Mouse (Mus musculus): ENCODE results near the gene Dhrs4. TPM values are rescaled to one million over a fixed set of nuclear protein-coding genes. Genes with fewer than 3 reads are reported as not detected.

The Dhrs4 gene
- polyA plus RNA-seq, 1 experiment from 2014 or later, result 121 TPM

DNA sequence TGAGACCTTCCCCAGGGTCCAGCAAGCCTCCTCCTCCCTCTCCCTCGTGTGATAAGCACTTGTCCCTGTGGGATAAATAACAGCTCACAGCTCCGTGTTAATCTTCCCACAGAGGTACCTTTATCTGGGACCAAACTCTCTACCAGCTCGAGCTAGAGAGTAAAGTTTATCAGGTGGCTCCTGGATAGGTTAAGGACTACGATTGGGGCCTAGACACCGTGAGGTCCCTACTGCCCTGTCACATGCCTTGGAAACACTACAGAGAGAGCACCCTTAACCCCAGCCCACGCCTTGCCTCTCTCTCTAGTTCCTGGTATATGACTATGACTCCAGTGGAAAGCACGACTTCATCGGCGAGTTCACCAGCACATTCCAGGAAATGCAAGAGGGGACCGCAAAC lies 35.4 kb downstream of the Dhrs4 start:
- H3K9me3 ChIP-seq, result no peaks in the 10 kb centered on the region
- H3K4me1 ChIP-seq, result no peaks in the 10 kb centered on the region
- H3K9ac ChIP-seq, result no peak overlapping the region
- H3K27ac ChIP-seq, result no peak overlapping the region
- no peak overlapping the region for H3K4me3 ChIP-seq (replicated peaks)
- WGBS, result 50% methylated on average over 10 of the region's 10 CpGs
- no peak overlapping the region for H3K4me2 ChIP-seq
- no peaks in the 10 kb centered on the region for H3K36me3 ChIP-seq
- peaks cover 5% of the 10 kb centered on the region; the same call in 1 of the 2 replicates for H3K27me3 ChIP-seq (replicated peaks)
- no peak for ATAC-seq (ENCODE audit: insufficient read depth, low FRiP score, low read depth)

DNA sequence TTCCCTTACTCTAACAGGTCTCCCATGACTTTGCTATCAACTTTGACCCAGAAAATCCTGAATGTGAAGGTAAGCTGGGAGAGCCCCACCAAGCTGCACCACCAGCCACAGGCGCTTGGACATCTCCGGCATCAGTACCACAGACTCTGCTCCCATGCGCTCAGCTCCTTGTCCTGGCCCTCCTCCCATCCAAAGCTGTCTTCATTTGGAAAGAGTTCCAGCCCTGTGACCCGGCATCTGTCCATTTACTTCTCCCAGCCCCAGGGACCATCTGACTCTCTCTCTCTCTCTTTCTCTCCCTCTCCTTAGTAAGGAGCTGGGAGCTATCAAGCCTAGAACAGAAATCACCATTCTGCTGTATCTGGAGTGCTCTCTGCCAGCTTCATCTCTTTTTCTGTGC lies 37.3 kb downstream of the Dhrs4 start:
- Histone ChIP-seq H3K27ac (no peak overlapping the region), H3K9me3 (no peaks in the 10 kb centered on the region), H3K4me3 (replicated peaks) (no peak overlapping the region), H3K27me3 (replicated peaks) (peaks cover 20% of the 10 kb centered on the region), H3K4me1 (0 out of 2 replicates have a peak, but pooled peaks cover 7% of the 10 kb centered on the region), H3K36me3 (no peaks in the 10 kb centered on the region), H3K4me2 (no peak overlapping the region), H3K9ac (no peak overlapping the region)
- no peak for ATAC-seq (ENCODE audit: insufficient read depth, low FRiP score, low read depth)
- 86% methylated on average over 4 of the region's 4 CpGs for WGBS

DNA sequence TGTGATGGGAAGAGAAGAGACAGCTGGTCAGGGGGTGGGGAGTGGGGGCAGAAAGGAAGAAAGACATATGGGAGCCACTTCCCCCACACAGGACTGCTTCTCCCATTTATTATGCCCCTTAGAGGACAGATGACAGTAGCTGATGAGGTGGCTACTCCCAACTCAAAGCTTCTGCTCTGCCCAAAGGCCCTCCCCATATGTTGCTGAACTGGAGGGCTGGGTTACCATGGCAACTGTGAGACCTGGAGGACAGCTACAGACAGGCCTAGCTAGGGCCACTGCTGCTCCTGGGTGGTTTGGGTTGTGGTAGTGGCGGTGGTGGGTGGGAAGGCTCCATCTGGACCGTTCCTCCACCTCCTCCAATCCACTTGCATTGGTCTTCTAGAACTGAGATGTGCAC lies 40.3 kb downstream of the Dhrs4 start:
- H3K9me3 ChIP-seq, result no peaks in the 10 kb centered on the region
- peaks cover 43% of the 10 kb centered on the region for H3K27me3 ChIP-seq (replicated peaks)
- no peaks in the 10 kb centered on the region for H3K36me3 ChIP-seq
- no peak overlapping the region for H3K9ac ChIP-seq
- ATAC-seq (ENCODE audit: insufficient read depth, low FRiP score, low read depth), result no peak
- no peak overlapping the region for H3K27ac ChIP-seq
- H3K4me2 ChIP-seq, result no peak overlapping the region
- WGBS, result 56% methylated on average over 2 of the region's 2 CpGs
- 0 out of 2 replicates have a peak, but pooled peaks cover 9% of the 10 kb centered on the region for H3K4me1 ChIP-seq
- no peak overlapping the region for H3K4me3 ChIP-seq (replicated peaks)

DNA sequence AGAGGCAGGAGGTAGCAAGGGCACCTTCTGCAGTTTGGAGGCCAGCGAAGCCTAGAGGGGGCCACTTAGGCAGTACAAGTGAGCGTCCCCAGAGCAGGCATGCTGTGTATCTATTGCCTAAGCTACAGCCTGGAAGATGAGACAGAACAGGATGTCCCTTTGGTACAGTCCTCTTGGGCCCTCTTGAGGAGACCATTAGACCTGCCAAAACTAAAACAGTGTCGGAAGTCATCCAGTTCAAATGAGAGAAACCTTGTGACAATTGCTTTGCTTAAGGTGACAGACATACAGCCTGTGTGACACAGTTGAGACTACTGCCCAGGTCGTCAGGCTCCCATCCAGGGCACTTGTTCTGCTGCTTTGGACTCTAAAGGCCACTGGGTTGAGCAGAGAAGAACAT lies 41.0 kb downstream of the Dhrs4 start:
- Histone ChIP-seq H3K36me3 (no peaks in the 10 kb centered on the region), H3K4me3 (replicated peaks) (no peak overlapping the region), H3K27ac (no peak overlapping the region), H3K9me3 (no peaks in the 10 kb centered on the region), H3K27me3 (replicated peaks) (peaks cover 44% of the 10 kb centered on the region), H3K4me2 (no peak overlapping the region), H3K9ac (no peak overlapping the region), H3K4me1 (0 out of 2 replicates have a peak, but pooled peaks cover 9% of the 10 kb centered on the region)
- 64% methylated on average over 4 of the region's 4 CpGs for WGBS
- ATAC-seq (ENCODE audit: insufficient read depth, low FRiP score, low read depth), result no peak

DNA sequence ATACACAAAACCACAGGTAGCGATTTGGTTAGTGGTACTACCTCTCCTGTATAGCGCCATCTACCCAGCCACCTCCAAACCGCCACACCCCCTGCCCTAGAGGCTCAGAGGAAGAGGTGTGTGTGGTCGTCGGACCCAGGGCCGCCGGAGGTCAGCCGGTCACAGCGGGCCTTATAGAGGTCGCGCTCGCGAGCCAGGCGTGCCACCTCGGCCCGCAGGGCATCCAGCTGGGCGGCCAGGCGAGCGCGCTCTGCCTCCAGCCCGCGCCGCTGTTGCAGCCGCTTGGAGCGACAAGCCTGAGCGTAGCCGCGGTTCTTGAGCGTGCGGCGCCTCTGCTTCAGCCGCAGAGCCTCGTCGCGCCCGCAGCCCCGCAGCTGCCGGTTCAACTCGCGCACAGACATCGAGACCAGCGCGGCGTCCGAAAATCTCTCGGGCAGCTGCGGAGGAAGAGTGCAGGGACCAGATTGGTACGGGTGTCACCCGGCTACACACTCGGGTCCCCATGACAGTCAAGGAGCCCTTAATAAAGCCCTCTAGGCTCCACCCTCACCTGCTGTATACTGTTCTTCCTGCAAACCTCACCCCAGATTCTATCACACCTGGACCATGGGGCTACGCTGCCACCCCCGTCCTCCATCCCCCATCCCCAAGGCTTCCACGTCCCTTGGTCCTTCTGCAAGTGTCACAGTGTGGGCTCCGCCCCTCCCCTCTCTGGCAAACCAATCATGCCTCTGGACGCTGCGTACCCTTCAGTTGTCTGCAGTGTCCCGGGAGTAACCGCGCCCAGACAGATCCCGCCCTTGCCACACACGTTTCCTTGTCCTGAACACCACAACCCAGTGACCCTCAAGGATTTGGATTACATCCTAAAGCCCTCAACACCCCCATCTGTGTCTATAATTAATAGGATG lies 42.1 kb downstream of the Dhrs4 start:
- Histone ChIP-seq H3K4me3 (replicated peaks) (peak overlapping the region; percentile 48), H3K27me3 (replicated peaks) (peaks cover 45% of the 10 kb centered on the region), H3K36me3 (no peaks in the 10 kb centered on the region), H3K9me3 (no peaks in the 10 kb centered on the region), H3K9ac (no peak overlapping the region), H3K4me2 (peak overlapping the region; percentile 94), H3K4me1 (0 out of 2 replicates have a peak, but pooled peaks cover 9% of the 10 kb centered on the region), H3K27ac (no peak overlapping the region)
- 1% methylated on average over 61 of the region's 61 CpGs for WGBS
- ATAC-seq (ENCODE audit: insufficient read depth, low FRiP score, low read depth), result no peak

GRCm38 (mm10) chr14:55524062-55524461 lies 45.5 kb downstream of the Dhrs4 start:
- Histone ChIP-seq H3K4me2 (no peak overlapping the region), H3K36me3 (no peaks in the 10 kb centered on the region), H3K4me1 (0 out of 2 replicates have a peak, but pooled peaks cover 9% of the 10 kb centered on the region), H3K4me3 (replicated peaks) (no peak overlapping the region), H3K9ac (no peak overlapping the region), H3K9me3 (no peaks in the 10 kb centered on the region), H3K27ac (no peak overlapping the region), H3K27me3 (replicated peaks) (peaks cover 43% of the 10 kb centered on the region)
- ATAC-seq (ENCODE audit: insufficient read depth, low FRiP score, low read depth), result no peak
- 44% methylated on average over 4 of the region's 4 CpGs for WGBS

DNA sequence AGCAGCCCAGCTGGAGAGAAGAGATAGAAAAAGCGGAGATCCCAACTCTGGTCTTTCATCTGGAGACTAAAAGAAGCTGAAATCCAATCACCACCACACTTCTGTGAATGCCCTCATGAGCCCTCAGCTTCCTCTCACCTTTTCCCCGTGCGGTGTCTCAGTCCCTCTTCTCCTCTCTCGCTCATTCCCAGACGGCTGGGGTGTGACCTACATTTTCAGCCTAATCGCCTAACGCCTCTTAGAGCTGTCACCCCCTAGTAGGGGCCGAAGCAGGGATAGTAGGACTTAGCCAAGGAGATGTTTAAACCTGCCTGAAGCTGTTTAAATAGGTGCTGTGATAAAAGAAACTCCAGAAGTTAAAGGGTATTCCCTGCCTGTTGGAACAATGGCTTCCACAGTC lies 46.2 kb downstream of the Dhrs4 start, which contains the start of gene Nrl:
TSS of gene Nrl (minus strand) at position 197 of the 400 bp plus-strand sequence.
- H3K9ac ChIP-seq, result no peak within 1 kb of the TSS
- H3K27ac ChIP-seq, result no peak within 1 kb of the TSS
- 18% methylated on average over 8 of the region's 8 CpGs for WGBS
- H3K27me3 ChIP-seq (replicated peaks), result peaks cover 38% of the 10 kb centered on the region
- H3K4me2 ChIP-seq, result no peak within 1 kb of the TSS
- 0 out of 2 replicates have a peak, but pooled peaks cover 9% of the 10 kb centered on the region for H3K4me1 ChIP-seq
- H3K36me3 ChIP-seq, result no peaks in the 10 kb centered on the region
- ATAC-seq (ENCODE audit: insufficient read depth, low FRiP score, low read depth), result no peak
- H3K4me3 ChIP-seq (replicated peaks), result no peak within 1 kb of the TSS
- no peaks in the 10 kb centered on the region for H3K9me3 ChIP-seq

DNA sequence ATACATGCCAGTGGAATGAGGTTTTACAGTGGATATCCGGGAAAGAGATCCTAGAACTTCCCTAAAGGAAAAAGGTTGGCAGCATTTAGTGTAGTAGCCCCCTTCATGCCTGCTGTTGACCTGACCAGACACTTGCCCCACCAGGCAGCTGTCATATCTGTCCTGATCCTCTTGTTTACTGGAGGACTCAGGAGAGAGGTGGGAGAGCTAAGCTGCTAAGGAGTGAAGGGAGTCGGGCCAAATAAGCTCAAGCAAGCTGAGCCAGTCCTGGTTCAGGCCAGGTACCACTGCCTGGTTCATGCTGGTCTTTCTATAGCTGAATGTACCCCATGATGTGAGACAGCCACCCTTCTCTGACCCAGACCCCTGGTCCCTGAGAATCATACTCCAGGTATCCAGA lies 48.1 kb downstream of the Dhrs4 start:
- Histone ChIP-seq H3K9ac (no peak overlapping the region), H3K36me3 (no peaks in the 10 kb centered on the region), H3K27ac (no peak overlapping the region), H3K4me2 (no peak overlapping the region), H3K4me3 (replicated peaks) (no peak overlapping the region), H3K27me3 (replicated peaks) (peaks cover 23% of the 10 kb centered on the region), H3K4me1 (no peaks in the 10 kb centered on the region), H3K9me3 (no peaks in the 10 kb centered on the region)
- WGBS, result 66% methylated on average over 2 of the region's 2 CpGs
- no peak for ATAC-seq (ENCODE audit: insufficient read depth, low FRiP score, low read depth)

- no peaks in the 10 kb centered on the region for H3K36me3 ChIP-seq
- H3K4me3 ChIP-seq (replicated peaks), result no peak overlapping the region
- no peak overlapping the region for H3K9ac ChIP-seq
- no peaks in the 10 kb centered on the region for H3K4me1 ChIP-seq
- ATAC-seq (ENCODE audit: insufficient read depth, low FRiP score, low read depth), result no peak
- no peaks in the 10 kb centered on the region for H3K9me3 ChIP-seq
- H3K4me2 ChIP-seq, result no peak overlapping the region
- peaks cover 12% of the 10 kb centered on the region; the same call in 1 of the 2 replicates for H3K27me3 ChIP-seq (replicated peaks)
- H3K27ac ChIP-seq, result no peak overlapping the region
- 24% methylated on average over 3 of the region's 3 CpGs for WGBS
Measured at GRCm38 (mm10) chr14:55527940-55528339, 49.4 kb downstream of the Dhrs4 start.

GRCm38 (mm10) chr14:55536116-55536745 lies 57.7 kb downstream of the Dhrs4 start:
- no peaks in the 10 kb centered on the region for H3K27me3 ChIP-seq (replicated peaks)
- no peak for ATAC-seq (ENCODE audit: insufficient read depth, low FRiP score, low read depth)
- H3K4me3 ChIP-seq (replicated peaks), result no peak overlapping the region
- no peaks in the 10 kb centered on the region for H3K36me3 ChIP-seq
- no peak overlapping the region for H3K4me2 ChIP-seq
- H3K9ac ChIP-seq, result no peak overlapping the region
- H3K27ac ChIP-seq, result no peak overlapping the region
- H3K4me1 ChIP-seq, result 0 out of 2 replicates have a peak, but pooled peaks cover 12% of the 10 kb centered on the region
- 49% methylated on average over 6 of the region's 6 CpGs for whole genome bisulfite sequencing
- H3K9me3 ChIP-seq, result no peaks in the 10 kb centered on the region

Data from stomach, embryonic 15.5 days (tissue).